Mouse (Mus musculus): Measurements from ENCODE around the gene Fbrsl1. TPM values are rescaled to one million over a fixed set of nuclear protein-coding genes. Genes with fewer than 3 reads are reported as not detected.
A peak's percentile ranks its signal among the peaks of the same experiment; 100 is the strongest.
"Not testable (repeated sequence)": the region's sequence is repeated elsewhere in the genome, so short reads cannot be mapped to it uniquely, and the experiment has no call there.

The Fbrsl1 gene
- total RNA-seq, 2 experiments from 2014 or later = 82.5 to 90.6 TPM

- DNase-seq (ENCODE audit: low spot score in 2 of 2) = no peak
Observed at GRCm38 (mm10) chr5:110455272-110455671, 7.0 kb upstream of the Fbrsl1 start.

DNA sequence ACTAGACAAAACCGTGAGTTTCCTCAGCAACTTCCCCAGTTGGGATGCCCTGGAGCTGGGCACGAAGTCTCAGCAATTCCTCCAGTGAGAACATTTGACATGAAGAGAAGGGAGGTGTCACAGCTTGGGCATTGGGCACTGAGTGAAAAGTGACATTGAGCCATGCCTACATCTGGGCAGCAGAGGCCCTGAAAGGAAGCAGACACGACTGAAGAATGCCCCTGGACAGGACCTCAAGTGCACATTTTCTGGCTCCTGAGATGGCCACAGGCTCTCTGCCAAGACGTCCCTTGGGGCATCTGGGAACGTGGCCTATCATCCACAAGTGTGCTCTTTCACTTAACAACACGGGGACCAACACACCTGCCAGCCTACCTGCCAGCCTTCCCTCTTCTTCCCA lies 991 bp upstream of the Fbrsl1 start:
- no peak for DNase-seq (ENCODE audit: low spot score in 2 of 2)

- DNase-seq (ENCODE audit: low spot score in 2 of 2) = peak; percentile 33 to 49
Observed at GRCm38 (mm10) chr5:110447720-110448435, 425 bp downstream of the Fbrsl1 start.

GRCm38 (mm10) chr5:110444509-110444908 lies 3.8 kb downstream of the Fbrsl1 start:
- DNase-seq (ENCODE audit: low spot score in 2 of 2) = no peak

- DNase-seq (ENCODE audit: low spot score in 2 of 2) = no peak
Observed at GRCm38 (mm10) chr5:110442966-110443590, 5.2 kb downstream of the Fbrsl1 start.

GRCm38 (mm10) chr5:110439565-110440310 lies 8.6 kb downstream of the Fbrsl1 start:
- no peak for DNase-seq (ENCODE audit: low spot score in 2 of 2)

DNA sequence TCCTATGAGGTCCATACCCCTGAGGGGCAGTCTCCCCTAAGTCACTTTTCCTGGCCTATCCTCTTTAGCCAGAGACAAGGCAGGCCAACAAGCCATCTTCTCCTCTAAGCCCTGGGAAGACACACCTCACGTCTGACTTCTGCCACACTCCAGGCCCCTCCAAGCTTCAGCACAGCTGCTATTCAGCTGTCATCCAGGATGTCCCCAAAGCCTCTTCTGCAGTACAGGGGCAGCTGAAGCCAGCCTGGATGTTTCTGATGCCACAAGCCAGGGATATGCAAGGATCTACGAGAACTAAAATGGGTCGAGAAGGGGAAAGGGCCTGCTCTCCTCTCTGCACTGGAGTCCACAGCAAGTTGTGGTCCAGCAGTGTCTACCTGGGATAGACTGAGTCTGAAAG lies 9.7 kb downstream of the Fbrsl1 start:
- no peak for DNase-seq (ENCODE audit: low spot score in 2 of 2)

- no peak for DNase-seq (ENCODE audit: low spot score in 2 of 2)
Observed at GRCm38 (mm10) chr5:110437632-110438261, 10.6 kb downstream of the Fbrsl1 start.

DNA sequence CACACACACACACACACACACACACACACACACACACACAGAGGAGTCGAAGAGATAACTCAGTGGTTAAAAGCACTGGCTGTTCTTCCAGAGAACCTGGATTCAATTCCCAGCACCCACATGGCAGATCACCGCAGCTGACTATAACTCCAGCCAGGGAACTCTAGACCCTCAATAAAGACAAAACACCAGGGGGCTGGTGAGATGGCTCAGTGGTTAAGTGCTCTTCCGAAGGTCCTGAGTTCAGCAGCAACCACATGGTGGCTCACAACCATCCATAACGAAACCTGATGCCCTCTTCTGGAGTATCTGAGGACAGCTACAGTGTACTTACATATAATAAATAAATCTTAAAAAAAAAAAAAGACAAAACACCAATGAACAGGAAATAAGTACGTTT lies 12.1 kb downstream of the Fbrsl1 start:
- DNase-seq (ENCODE audit: low spot score in 2 of 2) = not testable (repeated sequence)

DNA sequence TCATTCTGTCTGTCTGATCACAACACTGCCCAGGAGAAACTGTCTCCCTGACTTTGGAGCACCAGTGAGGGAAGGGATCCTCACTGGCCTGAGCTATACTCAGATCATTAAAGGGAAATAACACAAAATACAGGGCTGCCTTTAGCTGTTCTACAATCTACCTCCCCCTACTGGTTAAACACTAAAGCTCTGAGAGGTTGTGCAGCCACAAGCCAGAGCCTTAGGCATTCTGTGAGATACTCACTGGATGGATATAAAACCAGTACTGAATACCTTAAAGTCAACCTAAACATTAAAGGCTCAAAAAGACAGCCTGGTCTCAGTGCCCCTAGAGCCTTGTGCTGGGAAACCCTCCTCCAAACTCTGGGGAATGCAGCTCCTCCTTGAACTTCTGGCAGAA lies 13.5 kb downstream of the Fbrsl1 start:
- DNase-seq (ENCODE audit: low spot score in 2 of 2) = no peak

- peak; percentile 72 to 80 for DNase-seq (ENCODE audit: low spot score in 2 of 2)
Observed at GRCm38 (mm10) chr5:110429045-110429444, 19.3 kb downstream of the Fbrsl1 start.

GRCm38 (mm10) chr5:110428290-110428689 lies 20.0 kb downstream of the Fbrsl1 start:
- no peak for DNase-seq (ENCODE audit: low spot score in 2 of 2)

DNA sequence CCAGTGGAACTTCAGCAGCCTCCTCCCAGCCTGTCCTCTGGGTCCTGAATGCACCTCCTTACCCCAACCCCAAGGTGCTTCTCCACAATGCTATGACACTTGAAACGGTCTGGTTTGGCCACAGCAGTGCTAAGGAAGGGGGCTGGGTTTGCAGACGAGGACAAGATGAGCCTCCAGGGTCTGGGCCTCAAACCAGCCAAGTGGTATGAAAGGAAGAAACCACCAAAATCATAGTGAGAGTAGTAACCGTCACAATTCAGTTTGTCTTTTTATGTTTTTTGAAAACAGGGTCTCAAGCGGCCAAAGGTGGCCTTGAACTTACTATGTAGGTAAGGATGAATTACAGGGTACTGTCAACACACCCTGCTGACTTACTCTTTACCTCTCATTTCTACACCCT lies 23.1 kb downstream of the Fbrsl1 start:
- DNase-seq (ENCODE audit: low spot score in 2 of 2) = no peak

DNA sequence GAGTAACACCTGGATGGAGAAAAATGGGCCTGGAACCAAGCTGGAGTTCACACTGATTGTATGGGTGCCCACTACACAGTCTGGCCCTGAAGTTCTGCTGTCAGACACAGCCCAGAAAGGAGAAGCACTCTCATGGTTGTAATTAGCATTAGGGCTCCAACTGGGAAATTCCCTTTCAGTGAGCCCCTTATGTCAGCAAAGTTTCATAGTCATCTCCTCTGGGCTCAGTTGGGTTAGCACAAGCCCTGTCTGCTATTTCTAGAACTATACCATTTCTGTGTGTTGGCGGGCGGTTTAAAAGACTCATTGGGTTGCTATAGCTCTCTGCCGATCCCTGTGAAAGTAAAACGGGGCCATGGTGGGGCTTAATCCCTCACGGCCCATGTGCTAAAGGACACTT lies 24.1 kb downstream of the Fbrsl1 start:
- no peak for DNase-seq (ENCODE audit: low spot score in 2 of 2)

DNA sequence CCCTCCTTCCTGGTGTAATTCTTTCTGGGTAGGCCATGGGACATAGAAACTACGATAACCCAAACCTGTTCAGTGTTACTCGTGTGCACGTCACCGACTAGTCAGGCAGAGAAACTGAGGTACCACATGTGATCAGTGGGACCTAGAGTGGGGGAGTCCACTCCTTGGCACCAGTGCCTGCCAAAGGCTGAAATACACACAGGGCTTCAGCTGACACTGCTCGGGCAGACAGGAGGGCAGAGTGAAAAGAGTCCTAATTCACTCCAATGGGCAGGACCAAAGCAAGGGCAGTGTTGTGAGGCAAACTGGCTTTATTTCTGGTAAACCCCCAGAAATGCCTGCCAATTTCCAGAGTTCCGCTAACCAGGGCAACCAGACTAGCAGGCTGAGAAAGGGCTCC lies 26.9 kb downstream of the Fbrsl1 start:
- no peak for DNase-seq (ENCODE audit: low spot score in 2 of 2)

DNA sequence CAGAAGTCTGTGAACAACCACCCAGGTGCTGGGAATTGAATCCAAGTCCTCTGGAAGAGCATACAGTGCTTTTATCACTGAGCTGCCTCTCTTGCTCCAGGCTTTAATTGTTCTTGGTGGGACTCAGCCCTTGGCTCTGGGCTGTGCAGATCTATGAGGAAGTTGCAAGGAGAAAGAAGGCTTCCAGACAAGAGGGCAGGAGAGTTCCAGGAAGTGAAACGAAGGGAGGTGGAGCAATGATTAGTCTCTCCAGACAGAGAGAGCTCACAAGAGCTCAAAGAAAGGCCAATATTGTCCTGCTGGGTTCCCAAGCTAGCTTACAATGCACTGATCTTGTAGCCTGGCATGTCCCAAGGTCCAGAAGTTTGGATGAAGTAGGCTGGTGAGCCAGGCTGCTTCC lies 27.4 kb downstream of the Fbrsl1 start:
- no peak for DNase-seq (ENCODE audit: low spot score in 2 of 2)

GRCm38 (mm10) chr5:110420201-110420600 lies 28.1 kb downstream of the Fbrsl1 start:
- DNase-seq (ENCODE audit: low spot score in 2 of 2) = no peak

DNA sequence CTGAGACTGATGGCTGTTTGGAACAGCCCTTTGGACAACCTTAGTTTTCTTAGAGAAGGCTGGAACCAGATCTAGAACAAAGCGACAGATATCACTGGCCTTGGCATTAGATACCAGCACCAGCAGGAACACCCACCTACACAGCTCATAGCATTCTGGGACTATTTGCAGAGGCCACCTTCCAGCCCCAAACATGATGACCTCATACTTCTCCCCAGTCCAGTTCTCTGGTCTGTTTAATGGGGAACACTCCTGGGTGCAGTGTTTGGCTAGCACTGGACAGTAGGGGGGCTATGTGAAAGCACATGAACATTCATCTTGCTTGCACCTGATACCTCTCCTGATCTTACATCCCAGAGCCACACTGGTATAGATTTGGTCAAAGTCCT lies 29.8 kb downstream of the Fbrsl1 start:
- no peak for DNase-seq (ENCODE audit: low spot score in 2 of 2)

- DNase-seq (ENCODE audit: low spot score in 2 of 2) = no peak
Observed at GRCm38 (mm10) chr5:110417756-110418522, 30.4 kb downstream of the Fbrsl1 start.

DNA sequence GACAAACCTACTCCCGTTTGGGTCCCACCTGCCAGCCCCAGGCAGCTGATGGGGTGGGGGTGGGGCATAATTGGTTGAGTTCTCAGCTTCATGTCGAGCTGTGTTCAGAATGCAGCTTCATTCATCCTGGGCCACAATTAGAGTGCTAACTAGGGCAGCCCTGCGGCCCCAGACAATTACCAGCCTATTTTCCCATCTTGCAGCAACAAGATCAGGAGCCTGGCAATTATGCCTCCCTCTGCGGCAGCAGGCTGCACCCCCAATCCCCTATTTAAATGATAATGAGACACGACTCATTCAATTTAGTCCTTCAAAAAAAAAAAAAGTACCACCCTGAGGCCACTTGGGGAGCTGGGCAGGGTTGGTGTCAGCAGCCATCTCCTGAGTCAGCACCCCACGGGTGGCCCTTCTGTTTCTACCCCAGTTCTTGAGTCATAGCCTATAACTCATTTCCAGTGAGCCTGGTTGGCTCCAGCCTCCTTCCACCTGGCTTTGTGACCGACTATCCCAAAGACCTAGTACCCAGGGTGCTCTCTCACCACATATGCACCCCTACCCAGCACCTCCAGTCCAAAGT lies 31.4 kb downstream of the Fbrsl1 start:
- peak; percentile 66 to 72 for DNase-seq (ENCODE audit: low spot score in 2 of 2)

Measured in layer of hippocampus, postnatal 10 days (tissue).